ENCODE assay signal across 8 mouse cellular contexts in the genomic region with DNA sequence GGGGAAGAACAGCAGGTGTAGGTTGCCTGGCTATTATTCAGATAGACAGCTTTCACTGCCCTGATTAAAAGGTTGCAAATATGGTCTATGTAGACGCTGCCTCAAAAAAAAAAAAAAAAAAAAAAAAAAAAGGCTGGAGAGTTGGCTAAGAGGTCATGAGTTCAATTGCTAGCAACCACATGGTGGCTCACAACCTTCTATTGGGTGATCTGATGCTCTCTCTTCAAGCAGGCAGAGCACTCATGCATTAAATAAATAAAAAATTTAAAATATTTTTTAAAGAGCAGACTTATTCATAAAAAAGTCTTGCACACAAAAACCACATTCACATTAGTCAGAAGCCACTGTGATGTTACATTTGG. TPM values are rescaled to one million over a fixed set of nuclear protein-coding genes. Genes with fewer than 3 reads are reported as not detected.
DNase-seq lines count a peak whose midpoint lies in the region; ATAC-seq and TF ChIP-seq lines count a peak whose summit lies in the region.

No protein-coding gene starts in this region.

- peaks cover 66% of the 10 kb centered on the region for H3K36me3 ChIP-seq in heart, embryonic 13.5 days
- H3K36me3 ChIP-seq in E14TG2a.4 (ENCODE audit: insufficient read depth, low read length), result peaks cover 76% of the 10 kb centered on the region
- peaks cover 48% of the 10 kb centered on the region for H3K36me3 ChIP-seq in forebrain, embryonic 15.5 days
- peaks cover 37% of the 10 kb centered on the region for H3K36me3 ChIP-seq in macrophage (ENCODE audit: inconsistent target)

- no peaks in the 10 kb centered on the region for H3K27me3 ChIP-seq in heart, embryonic 13.5 days (replicated peaks)
- no peaks in the 10 kb centered on the region for H3K27me3 ChIP-seq in E14TG2a.4 (ENCODE audit: insufficient read depth, low read length)
- no peaks in the 10 kb centered on the region for H3K27me3 ChIP-seq in forebrain, embryonic 15.5 days

- 4% methylated on average over 1 of the region's 1 CpGs for WGBS in heart, embryonic 13.5 days
- WGBS in forebrain, embryonic 15.5 days, result 0% methylated on average over 1 of the region's 1 CpGs
- WGBS in macrophage (ENCODE audit: missing documents), result 0% methylated on average over 1 of the region's 1 CpGs

- no peaks in the 10 kb centered on the region for H3K9me3 ChIP-seq in heart, embryonic 13.5 days
- H3K9me3 ChIP-seq in E14TG2a.4 (ENCODE audit: low read length), result no peaks in the 10 kb centered on the region
- H3K9me3 ChIP-seq in forebrain, embryonic 15.5 days, result no peaks in the 10 kb centered on the region

- peak overlapping the region; percentile 93 for H3K4me2 ChIP-seq in heart, embryonic 13.5 days
- peak overlapping the region; percentile 91 for H3K4me2 ChIP-seq in forebrain, embryonic 15.5 days (replicated peaks)

- peak overlapping the region; percentile 91 for H3K9ac ChIP-seq in heart, embryonic 13.5 days
- H3K9ac ChIP-seq in forebrain, embryonic 15.5 days (replicated peaks), result peak overlapping the region; percentile 95

- peaks cover 33% of the 10 kb centered on the region for H3K4me1 ChIP-seq in heart, embryonic 13.5 days
- H3K4me1 ChIP-seq in E14TG2a.4 (replicated peaks; ENCODE audit: low read depth, low read length), result peaks cover 75% of the 10 kb centered on the region
- peaks cover 29% of the 10 kb centered on the region for H3K4me1 ChIP-seq in forebrain, embryonic 15.5 days

- ATAC-seq in heart, embryonic 13.5 days (ENCODE audit: extremely low read depth, insufficient number of reproducible peaks, low FRiP score, low TSS enrichment), result no peak
- no peak for ATAC-seq in forebrain, embryonic 15.5 days (replicated peaks)

- H3K27ac ChIP-seq in heart, embryonic 13.5 days (replicated peaks), result peak overlapping the region; percentile 98
- peak overlapping the region; percentile 100 for H3K27ac ChIP-seq in forebrain, embryonic 15.5 days (replicated peaks)
- peak overlapping the region; percentile 71 for H3K27ac ChIP-seq in macrophage

- no peak for DNase-seq in heart, adult 11 months
- DNase-seq in gastrocnemius, postnatal 25 days, result no peak
- DNase-seq in left cerebral cortex, adult 8-10 months (ENCODE audit: low spot score in 2 of 2), result no peak
- no peak for DNase-seq in layer of hippocampus, adult 11-12 months (ENCODE audit: low spot score)

- no peak for TF ChIP-seq CTCF in E14TG2a.4 (conservative IDR thresholded peaks at IDR 0.05; ENCODE audit: low read length)

- H3K79me2 ChIP-seq in macrophage (ENCODE audit: inconsistent target), result peaks cover 34% of the 10 kb centered on the region

- H3K4me3 ChIP-seq in heart, embryonic 13.5 days, result peak overlapping the region; percentile 68
- peak overlapping the region; percentile 87 for H3K4me3 ChIP-seq in E14TG2a.4 (replicated peaks; ENCODE audit: low read length)
- H3K4me3 ChIP-seq in forebrain, embryonic 15.5 days, result peak overlapping the region; percentile 91
- H3K4me3 ChIP-seq in macrophage (ENCODE audit: inconsistent target), result peak overlapping the region; percentile 32

RNA-seq across cellular contexts. Expression of a gene that starts 1.2 kb away (rescaled TPM):
- polyA plus RNA-seq in heart, embryonic 13.5 days (2015; fragmentation: Nextera tagmentation; extraction: Ambion mirVana), result 170 and 182 TPM in 2 replicates
- polyA plus RNA-seq in forebrain, embryonic 15.5 days (2015; fragmentation: Nextera tagmentation; extraction: Ambion mirVana), result 281 and 295 TPM in 2 replicates
- total RNA-seq in macrophage (2018; cell fraction: chromatin; rRNA removed), result 10 to 100 TPM in 17 of 26 experiments, 1 to 10 TPM in 9; 4.9 to 39.3 (median 13.4) TPM
- total RNA-seq in macrophage (2018; cell fraction: cytosol; rRNA removed), result 10 to 100 TPM; 41.5 to 73.7 (median 54.5) TPM
- 10 to 100 TPM; 11.4 to 41.4 (median 19.3) TPM for total RNA-seq in macrophage (2018; cell fraction: nucleus; rRNA removed)
- polyA plus RNA-seq in macrophage (2018), result 64.4 to 92.6 TPM (median 64.4 TPM) in 3 replicates
- 10 to 100 TPM; 78.7 to 93.6 TPM for total RNA-seq in gastrocnemius, postnatal 25 days (2021)
- 100 to 1,000 TPM; 146 to 152 (median 149) TPM for total RNA-seq in left cerebral cortex, adult 8-10 months (2022)

RNA-seq across cellular contexts. Expression of a gene that starts 8.5 kb away (rescaled TPM):
- polyA plus RNA-seq in heart, embryonic 13.5 days (2015; fragmentation: Nextera tagmentation; extraction: Ambion mirVana), result 1,246 and 1,505 TPM in 2 replicates
- 551 and 574 TPM in 2 replicates for polyA plus RNA-seq in forebrain, embryonic 15.5 days (2015; fragmentation: Nextera tagmentation; extraction: Ambion mirVana)
- total RNA-seq in macrophage (2018; cell fraction: chromatin; rRNA removed), result 10 to 100 TPM in 12 of 26 experiments, 1 to 10 TPM in 12, not detected in 2; 3.4 to 53.9 (median 10.1) TPM
- total RNA-seq in macrophage (2018; cell fraction: cytosol; rRNA removed), result 100 to 1,000 TPM; 181 to 345 (median 248) TPM
- total RNA-seq in macrophage (2018; cell fraction: nucleus; rRNA removed), result 10 to 100 TPM; 25.0 to 94.0 (median 45.4) TPM
- 150 to 306 TPM (median 241 TPM) in 3 replicates for polyA plus RNA-seq in macrophage (2018)
- total RNA-seq in gastrocnemius, postnatal 25 days (2021), result 100 to 1,000 TPM; 913 to 952 TPM
- 100 to 1,000 TPM; 332 to 408 (median 366) TPM for total RNA-seq in left cerebral cortex, adult 8-10 months (2022)

RNA-seq across cellular contexts. Expression of a gene that starts 10.7 kb away (rescaled TPM):
- 3.8 and 4.5 TPM in 2 replicates for polyA plus RNA-seq in heart, embryonic 13.5 days (2015; fragmentation: Nextera tagmentation; extraction: Ambion mirVana)
- 22.0 and 22.7 TPM in 2 replicates for polyA plus RNA-seq in forebrain, embryonic 15.5 days (2015; fragmentation: Nextera tagmentation; extraction: Ambion mirVana)
- total RNA-seq in macrophage (2018; cell fraction: chromatin; rRNA removed), result 1 to 10 TPM in 18 of 26 experiments, under 1 TPM in 8; 0.28 to 5.7 (median 1.7) TPM
- 10 to 100 TPM in 1 of 26 experiments, 1 to 10 TPM in 25; 3.0 to 10.2 (median 5.6) TPM for total RNA-seq in macrophage (2018; cell fraction: cytosol; rRNA removed)
- total RNA-seq in macrophage (2018; cell fraction: nucleus; rRNA removed), result 1 to 10 TPM; 2.6 to 8.0 (median 4.8) TPM
- 4.1 to 6.2 TPM (median 6.0 TPM) in 3 replicates for polyA plus RNA-seq in macrophage (2018)
- total RNA-seq in gastrocnemius, postnatal 25 days (2021), result 1 to 10 TPM; 3.9 to 4.3 TPM
- total RNA-seq in left cerebral cortex, adult 8-10 months (2022), result 10 to 100 TPM; 18.9 to 20.3 (median 19.6) TPM

RNA-seq across cellular contexts. Expression of a gene that starts 35.3 kb away (rescaled TPM):
- polyA plus RNA-seq in heart, embryonic 13.5 days (2015; fragmentation: Nextera tagmentation; extraction: Ambion mirVana), result 55.9 and 57.6 TPM in 2 replicates
- polyA plus RNA-seq in forebrain, embryonic 15.5 days (2015; fragmentation: Nextera tagmentation; extraction: Ambion mirVana), result 85.2 and 89.6 TPM in 2 replicates
- 10 to 100 TPM in 25 of 26 experiments, 1 to 10 TPM in 1; 9.6 to 64.6 (median 34.5) TPM for total RNA-seq in macrophage (2018; cell fraction: chromatin; rRNA removed)
- total RNA-seq in macrophage (2018; cell fraction: cytosol; rRNA removed), result 10 to 100 TPM; 10.5 to 23.1 (median 17.3) TPM
- 10 to 100 TPM in 23 of 26 experiments, 1 to 10 TPM in 3; 7.5 to 36.9 (median 16.6) TPM for total RNA-seq in macrophage (2018; cell fraction: nucleus; rRNA removed)
- 9.2 to 21.5 TPM (median 17.0 TPM) in 3 replicates for polyA plus RNA-seq in macrophage (2018)
- 10 to 100 TPM; 11.1 to 13.8 TPM for total RNA-seq in gastrocnemius, postnatal 25 days (2021)
- 10 to 100 TPM; 27.7 to 32.6 (median 31.4) TPM for total RNA-seq in left cerebral cortex, adult 8-10 months (2022)

RNA-seq across cellular contexts. Expression of a gene that starts 41.9 kb away (rescaled TPM):
- polyA plus RNA-seq in heart, embryonic 13.5 days (2015; fragmentation: Nextera tagmentation; extraction: Ambion mirVana), result not detected in 2 replicates
- polyA plus RNA-seq in forebrain, embryonic 15.5 days (2015; fragmentation: Nextera tagmentation; extraction: Ambion mirVana), result 2.2 and 2.7 TPM in 2 replicates
- not detected for total RNA-seq in macrophage (2018; cell fraction: chromatin; rRNA removed)
- total RNA-seq in macrophage (2018; cell fraction: cytosol; rRNA removed), result not detected
- not detected for total RNA-seq in macrophage (2018; cell fraction: nucleus; rRNA removed)
- not detected in 3 replicates for polyA plus RNA-seq in macrophage (2018)
- under 1 TPM; 0.13 TPM for total RNA-seq in gastrocnemius, postnatal 25 days (2021)
- 10 to 100 TPM; 27.8 to 29.4 (median 28.7) TPM for total RNA-seq in left cerebral cortex, adult 8-10 months (2022)

Comparison
In these comparisons a context has a peak if more than half of its experiments do, and no peak if none do; other contexts are left out.
1. H3K4me3 ChIP-seq: peak in every context shown above with its lines; median percentile 91 in forebrain, embryonic 15.5 days; 87 in E14TG2a.4; 68 in heart, embryonic 13.5 days; 32 in macrophage.